Mouse (Mus musculus): ENCODE measurements around the gene Ankrd33.

Ankrd33 gene

GRCm38 (mm10) chr15:101125561-101125960 is 10.0 kb downstream of the Ankrd33 start:
- no peak for DNase-seq (ENCODE audit: low spot score in 2 of 2)

- DNase-seq (ENCODE audit: low spot score in 2 of 2), result no peak
These were observed 11.5 kb downstream of the Ankrd33 start for GRCm38 (mm10) chr15:101126876-101127544.

GRCm38 (mm10) chr15:101128181-101129089 is 12.9 kb downstream of the Ankrd33 start, which contains the start of gene Acvrl1:
Gene Acvrl1, plus strand, starts transcription at chr15:101128522.
- no peak for DNase-seq (ENCODE audit: low spot score in 2 of 2)

- no peak for DNase-seq (ENCODE audit: low spot score in 2 of 2)
These were observed 13.9 kb downstream of the Ankrd33 start for GRCm38 (mm10) chr15:101129412-101129811.

- no peak for DNase-seq (ENCODE audit: low spot score in 2 of 2)
These were observed 15.9 kb downstream of the Ankrd33 start for GRCm38 (mm10) chr15:101131498-101131897.

GRCm38 (mm10) chr15:101132041-101132440 is 16.5 kb downstream of the Ankrd33 start:
- DNase-seq (ENCODE audit: low spot score in 2 of 2), result no peak

GRCm38 (mm10) chr15:101132761-101133160 is 17.2 kb downstream of the Ankrd33 start:
- no peak for DNase-seq (ENCODE audit: low spot score in 2 of 2)

- DNase-seq (ENCODE audit: low spot score in 2 of 2), result no peak
These were observed 18.6 kb downstream of the Ankrd33 start for GRCm38 (mm10) chr15:101133993-101134704.

GRCm38 (mm10) chr15:101135405-101135804 is 19.9 kb downstream of the Ankrd33 start:
- DNase-seq (ENCODE audit: low spot score in 2 of 2), result no peak

- no peak for DNase-seq (ENCODE audit: low spot score in 2 of 2)
These were observed 21.9 kb downstream of the Ankrd33 start for GRCm38 (mm10) chr15:101137455-101137854.

- no peak for DNase-seq (ENCODE audit: low spot score in 2 of 2)
These were observed 23.1 kb downstream of the Ankrd33 start for GRCm38 (mm10) chr15:101138675-101139074.

- DNase-seq (ENCODE audit: low spot score in 2 of 2), result no peak
These were observed 24.3 kb downstream of the Ankrd33 start for GRCm38 (mm10) chr15:101139885-101140284.

- no peak for DNase-seq (ENCODE audit: low spot score in 2 of 2)
These were observed 25.0 kb downstream of the Ankrd33 start for GRCm38 (mm10) chr15:101140587-101140986.

- no peak for DNase-seq (ENCODE audit: low spot score in 2 of 2)
These were observed 25.5 kb downstream of the Ankrd33 start for GRCm38 (mm10) chr15:101141061-101141541.

- no peak for DNase-seq (ENCODE audit: low spot score in 2 of 2)
These were observed 27.1 kb downstream of the Ankrd33 start for GRCm38 (mm10) chr15:101142672-101143071.

- DNase-seq (ENCODE audit: low spot score in 2 of 2), result no peak
These were observed 27.9 kb downstream of the Ankrd33 start for GRCm38 (mm10) chr15:101143494-101143893.

- no peak for DNase-seq (ENCODE audit: low spot score in 2 of 2)
These were observed 28.6 kb downstream of the Ankrd33 start for GRCm38 (mm10) chr15:101144176-101144575.

- no peak for DNase-seq (ENCODE audit: low spot score in 2 of 2)
These were observed 29.2 kb downstream of the Ankrd33 start for GRCm38 (mm10) chr15:101144779-101145178.

- DNase-seq (ENCODE audit: low spot score in 2 of 2), result peak; percentile 85 to 97
These were observed 30.0 kb downstream of the Ankrd33 start for GRCm38 (mm10) chr15:101145424-101146099.

- DNase-seq (ENCODE audit: low spot score in 2 of 2), result no peak
These were observed 30.8 kb downstream of the Ankrd33 start for GRCm38 (mm10) chr15:101146100-101146965.

Data from left cerebral cortex, adult 9 months (tissue).